Mouse (Mus musculus) yolk sac, embryonic 10.5 days (tissue): Measurements from ENCODE around the gene Rhoc.

Experiments
- DNase-seq: peaks from one replicate; pipeline ENCODE4 v3.0.0-alpha.2; 2017; ENCODE audit warnings: low spot score

Rhoc gene

GRCm38 (mm10) chr3:104815346-104815745 is 27.2 kb downstream of the Rhoc start:
- DNase-seq, result no peak

GRCm38 (mm10) chr3:104816130-104816529 is 28.0 kb downstream of the Rhoc start:
- no peak for DNase-seq

GRCm38 (mm10) chr3:104817481-104817990 is 29.4 kb downstream of the Rhoc start:
- DNase-seq, result peak; percentile 71

GRCm38 (mm10) chr3:104817991-104818748 is 30.0 kb downstream of the Rhoc start, which contains the start of gene Mov10:
TSS of gene Mov10 (minus strand) at chr3:104818563.
- peak; percentile 96 for DNase-seq

GRCm38 (mm10) chr3:104818749-104819134 is 30.6 kb downstream of the Rhoc start:
- no peak for DNase-seq

- DNase-seq, result no peak
Measured at GRCm38 (mm10) chr3:104820426-104820825, 32.3 kb downstream of the Rhoc start.

GRCm38 (mm10) chr3:104822413-104822812 is 34.2 kb downstream of the Rhoc start:
- DNase-seq, result peak; percentile 18

- no peak for DNase-seq
Measured at GRCm38 (mm10) chr3:104835797-104836196, 47.6 kb downstream of the Rhoc start.

GRCm38 (mm10) chr3:104841049-104841448 is 52.9 kb downstream of the Rhoc start:
- no peak for DNase-seq
